Mouse (Mus musculus) spleen, adult 2 months (tissue): ENCODE results near the gene Mapkapk5.

Experiments used
- CTCF ChIP-seq: fragments of 200-500 bp; IDR thresholded peaks from 2 replicates; pipeline ENCODE4 v1.5.1; 2011; ENCODE audit warnings: mild to moderate bottlenecking, inconsistent platforms; ENCODE audit not compliant: insufficient read depth, insufficient read length, insufficient replicate concordance; ENCODE audit errors: extremely low read depth
- POLR2A ChIP-seq: fragments of 200-500 bp; IDR thresholded peaks from 2 replicates; pipeline ENCODE4 v1.6.1; 2011; ENCODE audit warnings: low read depth, low read length, inconsistent platforms

- no peak for TF ChIP-seq CTCF
- TF ChIP-seq POLR2A, result no peak
Observed at GRCm38 (mm10) chr5:121543370-121543769, 2.3 kb downstream of the Mapkapk5 start.
